ENCODE assay signal across 15 mouse cellular contexts in genomic region chr13:18323407-18323806, GRCm38 (mm10).
DNase-seq lines count a peak whose midpoint lies in the region; ATAC-seq lines count a peak whose summit lies in the region.
"Had no signal": no experiment of that assay in that cellular context is flagged by ENCODE, and none has a peak within 500 bp of the region (broad histone marks: within the 10 kb centered on the region; RNA-seq: fewer than 3 reads in every experiment).

No protein-coding gene starts in this region.

- H3K27me3 ChIP-seq in forebrain, embryonic 14.5 days (replicated peaks; ENCODE audit: control insufficient read depth, insufficient read depth, low read length), result no peaks in the 10 kb centered on the region
- H3K27me3 ChIP-seq in hindbrain, embryonic 16.5 days (replicated peaks; ENCODE audit: control insufficient read depth, insufficient read depth, low read length), result no peaks in the 10 kb centered on the region
- no peaks in the 10 kb centered on the region for H3K27me3 ChIP-seq in neural tube, embryonic 13.5 days
- H3K27me3 ChIP-seq: heart, embryonic 13.5 days; kidney, embryonic 15.5 days; Patski had no signal

- ATAC-seq in forebrain, embryonic 14.5 days, result peak; percentile 56; the same call in 1 of the 2 replicates
- ATAC-seq in hindbrain, embryonic 16.5 days, result peak; percentile 71
- ATAC-seq in neural tube, embryonic 13.5 days (ENCODE audit: low read depth), result peak; percentile 69
- ATAC-seq: Patski had no signal

- 58% methylated on average over 8 of the region's 8 CpGs for WGBS in forebrain, embryonic 14.5 days
- 57% methylated on average over 8 of the region's 8 CpGs for WGBS in hindbrain, embryonic 16.5 days
- 67% methylated on average over 8 of the region's 8 CpGs for WGBS in neural tube, embryonic 13.5 days

- H3K4me2 ChIP-seq in forebrain, embryonic 14.5 days (ENCODE audit: low read length), result no peak overlapping the region
- no peak overlapping the region for H3K4me2 ChIP-seq in hindbrain, embryonic 16.5 days (ENCODE audit: low read length)
- H3K4me2 ChIP-seq in neural tube, embryonic 13.5 days, result no peak overlapping the region
- H3K4me2 ChIP-seq: heart, embryonic 13.5 days; kidney, embryonic 15.5 days had no signal

- no peaks in the 10 kb centered on the region for H3K36me3 ChIP-seq in forebrain, embryonic 14.5 days (ENCODE audit: control insufficient read depth, insufficient read depth, low read length)
- H3K36me3 ChIP-seq in hindbrain, embryonic 16.5 days (ENCODE audit: control insufficient read depth, insufficient read depth, low read length), result no peaks in the 10 kb centered on the region
- H3K36me3 ChIP-seq in neural tube, embryonic 13.5 days, result no peaks in the 10 kb centered on the region
- H3K36me3 ChIP-seq: heart, embryonic 13.5 days; kidney, embryonic 15.5 days had no signal

- DNase-seq in heart, adult 11 months, result peak; percentile 44
- DNase-seq in heart, postnatal 10 days, result no peak
- peak; percentile 40 for DNase-seq in forebrain, embryonic 14.5 days (ENCODE audit: low spot score)
- DNase-seq in frontal cortex, postnatal 25 days (ENCODE audit: low spot score in 2 of 2), result no peak
- DNase-seq in heart, adult 9 months (ENCODE audit: low spot score in 2 of 2), result no peak
- DNase-seq in spleen, postnatal 36 days (ENCODE audit: low spot score in 2 of 2), result no peak
- DNase-seq: cerebellum, adult 9-11 months; gastrocnemius, postnatal 10 days; lung, postnatal 14 days; thymus, postnatal 4 days had no signal

- no peak overlapping the region for H3K4me3 ChIP-seq in forebrain, embryonic 14.5 days (ENCODE audit: low read depth, low read length)
- no peak overlapping the region for H3K4me3 ChIP-seq in hindbrain, embryonic 16.5 days (ENCODE audit: low read length)
- no peak overlapping the region for H3K4me3 ChIP-seq in neural tube, embryonic 13.5 days
- H3K4me3 ChIP-seq: heart, embryonic 13.5 days; kidney, embryonic 15.5 days had no signal

- H3K27ac ChIP-seq in forebrain, embryonic 14.5 days (ENCODE audit: low read depth, low read length), result peak overlapping the region; percentile 1; the same call in 1 of the 2 replicates
- peak overlapping the region; percentile 34; the same call in 1 of the 2 replicates for H3K27ac ChIP-seq in hindbrain, embryonic 16.5 days (ENCODE audit: low read depth, low read length)
- H3K27ac ChIP-seq in neural tube, embryonic 13.5 days (replicated peaks), result peak overlapping the region; percentile 49
- H3K27ac ChIP-seq: heart, embryonic 13.5 days; kidney, embryonic 15.5 days had no signal

- H3K9me3 ChIP-seq in forebrain, embryonic 14.5 days (replicated peaks; ENCODE audit: control insufficient read depth, low read length), result no peaks in the 10 kb centered on the region
- no peaks in the 10 kb centered on the region for H3K9me3 ChIP-seq in hindbrain, embryonic 16.5 days (ENCODE audit: control insufficient read depth, low read length)
- no peaks in the 10 kb centered on the region for H3K9me3 ChIP-seq in neural tube, embryonic 13.5 days
- H3K9me3 ChIP-seq: heart, embryonic 13.5 days; kidney, embryonic 15.5 days had no signal

- intact Hi-C loops in heart, postnatal 10 days (cut with DNase I), result no loop called here

- peaks cover 13% of the 10 kb centered on the region; the same call in 1 of the 2 replicates for H3K4me1 ChIP-seq in forebrain, embryonic 14.5 days (ENCODE audit: control insufficient read depth, insufficient read depth, low read length)
- H3K4me1 ChIP-seq in hindbrain, embryonic 16.5 days (ENCODE audit: control insufficient read depth, insufficient read depth, low read depth, low read length), result peaks cover 3% of the 10 kb centered on the region; the same call in 1 of the 2 replicates
- H3K4me1 ChIP-seq in neural tube, embryonic 13.5 days (replicated peaks), result peaks cover 21% of the 10 kb centered on the region
- H3K4me1 ChIP-seq: heart, embryonic 13.5 days; kidney, embryonic 15.5 days had no signal

- H3K9ac ChIP-seq in forebrain, embryonic 14.5 days (ENCODE audit: low read length), result 0 out of 2 replicates have a peak overlapping the region, but pooled peaks have one; percentile 25
- peak overlapping the region; percentile 17; the same call in 1 of the 2 replicates for H3K9ac ChIP-seq in hindbrain, embryonic 16.5 days (ENCODE audit: low read depth, low read length)
- 0 out of 2 replicates have a peak overlapping the region, but pooled peaks have one; percentile 4 for H3K9ac ChIP-seq in neural tube, embryonic 13.5 days
- H3K9ac ChIP-seq: heart, embryonic 13.5 days; kidney, embryonic 15.5 days had no signal

Comparison
In these comparisons a context has a peak if more than half of its experiments do, and no peak if none do; other contexts are left out.
1. DNase-seq: peak in heart, adult 11 months (single experiment) and forebrain, embryonic 14.5 days (single experiment); none in heart, postnatal 10 days (0 of 2), frontal cortex, postnatal 25 days (0 of 2), heart, adult 9 months (0 of 2) and spleen, postnatal 36 days (0 of 2).
2. Peak in every context shown above with its lines, with median percentiles within 50 percentile points of each other: ATAC-seq, H3K27ac ChIP-seq and H3K9ac ChIP-seq.